Mouse (Mus musculus): Measurements from ENCODE around the gene Cpne1. TPM values are rescaled to one million over a fixed set of nuclear protein-coding genes. Genes with fewer than 3 reads are reported as not detected.

Gene Cpne1
- polyA plus RNA-seq (2015; fragmentation: Nextera tagmentation; extraction: Ambion mirVana) = 21.9 and 24.4 TPM in 2 replicates

GRCm38 (mm10) chr2:156111358-156112079 lies at the start of gene Cpne1, which contains the start of gene Rbm12:
Cpne1 (minus strand) TSS chr2:156111965.
Rbm12 (minus strand) TSS chr2:156111978.

GRCm38 (mm10) chr2:156143953-156144724 lies 32.4 kb upstream of the Cpne1 start, which contains the start of the genes Romo1 and Nfs1:
Romo1 (plus strand) TSS chr2:156144039.
Nfs1 (minus strand) TSS chr2:156144186.

GRCm38 (mm10) chr2:156126992-156127391 lies 15.2 kb upstream of the Cpne1 start, which contains the start of gene Gm28036:
Gm28036 (minus strand) TSS chr2:156127092.

GRCm38 (mm10) chr2:156065099-156066041 lies 46.4 kb downstream of the Cpne1 start, which contains the start of gene Spag4:
Spag4 (plus strand) TSS chr2:156065175.

GRCm38 (mm10) chr2:156052816-156053215 lies 58.9 kb downstream of the Cpne1 start, which contains the start of gene Fer1l4:
Fer1l4 (minus strand) TSS chr2:156052947.

Other genes with a start within 250 kb of the Cpne1 start
- 55.5 and 58.6 TPM in 2 replicates for gene Uqcc1, start 181.7 kb downstream of the Cpne1 start, polyA plus RNA-seq (2015; fragmentation: Nextera tagmentation; extraction: Ambion mirVana)
- gene Gm15557, start 171.2 kb downstream of the Cpne1 start, polyA plus RNA-seq (2015; fragmentation: Nextera tagmentation; extraction: Ambion mirVana) = not detected in 2 replicates
- 0.62 and 0.85 TPM in 2 replicates for gene Gdf5, start 166.6 kb downstream of the Cpne1 start, polyA plus RNA-seq (2015; fragmentation: Nextera tagmentation; extraction: Ambion mirVana)
- 12.9 and 13.4 TPM in 2 replicates for gene Cep250, start 155.5 kb downstream of the Cpne1 start, polyA plus RNA-seq (2015; fragmentation: Nextera tagmentation; extraction: Ambion mirVana)
- 1.1 and 1.6 TPM in 2 replicates for gene 6430550D23Rik, start 104.0 kb downstream of the Cpne1 start, polyA plus RNA-seq (2015; fragmentation: Nextera tagmentation; extraction: Ambion mirVana)
- 418 and 471 TPM in 2 replicates for gene Ergic3, start 103.9 kb downstream of the Cpne1 start, polyA plus RNA-seq (2015; fragmentation: Nextera tagmentation; extraction: Ambion mirVana)
- not detected in 2 replicates for gene Fer1l4, start 59.0 kb downstream of the Cpne1 start, polyA plus RNA-seq (2015; fragmentation: Nextera tagmentation; extraction: Ambion mirVana)
- gene Spag4, start 46.8 kb downstream of the Cpne1 start, polyA plus RNA-seq (2015; fragmentation: Nextera tagmentation; extraction: Ambion mirVana) = 4.9 and 7.8 TPM in 2 replicates
- 9.7 and 11.1 TPM in 2 replicates for gene Rbm12, start within 50 bp of the Cpne1 start, polyA plus RNA-seq (2015; fragmentation: Nextera tagmentation; extraction: Ambion mirVana)
- 5.3 and 6.2 TPM in 2 replicates for gene Gm28036, start 15.1 kb upstream of the Cpne1 start, polyA plus RNA-seq (2015; fragmentation: Nextera tagmentation; extraction: Ambion mirVana)
- 593 and 620 TPM in 2 replicates for gene Romo1, start 32.1 kb upstream of the Cpne1 start, polyA plus RNA-seq (2015; fragmentation: Nextera tagmentation; extraction: Ambion mirVana)
- gene Nfs1, start 32.2 kb upstream of the Cpne1 start, polyA plus RNA-seq (2015; fragmentation: Nextera tagmentation; extraction: Ambion mirVana) = 35.1 and 37.5 TPM in 2 replicates
- 372 and 409 TPM in 2 replicates for gene Rbm39, start 68.3 kb upstream of the Cpne1 start, polyA plus RNA-seq (2015; fragmentation: Nextera tagmentation; extraction: Ambion mirVana)
- gene Phf20, start 84.5 kb upstream of the Cpne1 start, polyA plus RNA-seq (2015; fragmentation: Nextera tagmentation; extraction: Ambion mirVana) = 97.5 and 98.3 TPM in 2 replicates
- gene Cnbd2, start 200.3 kb upstream of the Cpne1 start, polyA plus RNA-seq (2015; fragmentation: Nextera tagmentation; extraction: Ambion mirVana) = 10.0 and 10.3 TPM in 2 replicates
- gene Scand1, start 200.7 kb upstream of the Cpne1 start, polyA plus RNA-seq (2015; fragmentation: Nextera tagmentation; extraction: Ambion mirVana) = 137 and 170 TPM in 2 replicates